Comparison of ENCODE assay signal across 30 mouse cellular contexts in the genomic region with DNA sequence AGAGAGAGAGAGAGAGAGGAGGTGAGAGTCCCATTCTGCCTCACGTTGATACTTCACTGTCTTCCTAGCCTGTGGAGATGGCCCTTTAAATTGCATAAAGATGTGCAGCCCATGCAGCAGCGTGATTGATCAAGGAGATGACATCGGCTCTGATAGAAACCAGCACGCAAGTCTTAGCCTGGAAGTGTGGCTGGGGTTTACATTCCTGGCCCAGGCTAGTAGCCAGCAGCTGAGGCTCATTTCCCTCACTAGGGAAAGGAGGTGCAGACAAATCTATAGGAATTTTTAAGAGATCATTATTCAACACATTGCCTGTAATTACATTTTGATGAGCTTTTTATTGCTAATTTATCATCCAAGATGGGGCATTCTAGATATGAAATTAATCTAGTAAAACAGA.
A peak's percentile ranks its signal among the peaks of the same experiment; 100 is the strongest.
DNase-seq lines count a peak whose midpoint lies in the region; ATAC-seq and TF ChIP-seq lines count a peak whose summit lies in the region.
"Had no signal": no experiment of that assay in that cellular context is flagged by ENCODE, and none has a peak within 500 bp of the region (broad histone marks: within the 10 kb centered on the region; RNA-seq: fewer than 3 reads in every experiment).

No protein-coding gene starts in this region.

- TF ChIP-seq POLR2A in limb, embryonic 14.5 days (IDR thresholded peaks at IDR 0.05; ENCODE audit: borderline replicate concordance, extremely low read depth, insufficient read depth, insufficient read length) = no peak

- no peak overlapping the region for H3K9ac ChIP-seq in limb, embryonic 14.5 days (ENCODE audit: low read depth, low read length, severe bottlenecking)
- no peak overlapping the region for H3K9ac ChIP-seq in neural tube, embryonic 11.5 days (ENCODE audit: low read length)
- H3K9ac ChIP-seq in neural tube, embryonic 15.5 days (replicated peaks) = no peak overlapping the region
- no peak overlapping the region for H3K9ac ChIP-seq in embryonic facial prominence, embryonic 11.5 days (replicated peaks; ENCODE audit: low read length)
- H3K9ac ChIP-seq in midbrain, embryonic 14.5 days (replicated peaks; ENCODE audit: low read length) = no peak overlapping the region
- H3K9ac ChIP-seq: embryonic facial prominence, embryonic 13.5 days; forebrain, embryonic 12.5 days; forebrain, embryonic 15.5 days; heart, embryonic 13.5 days; hindbrain, embryonic 14.5 days had no signal

- H3K4me2 ChIP-seq in limb, embryonic 14.5 days (replicated peaks; ENCODE audit: low read depth, low read length, severe bottlenecking) = no peak overlapping the region
- H3K4me2 ChIP-seq in neural tube, embryonic 11.5 days (ENCODE audit: low read depth) = no peak overlapping the region
- no peak overlapping the region for H3K4me2 ChIP-seq in neural tube, embryonic 15.5 days
- H3K4me2 ChIP-seq in embryonic facial prominence, embryonic 11.5 days (ENCODE audit: low read depth, low read length) = no peak overlapping the region
- H3K4me2 ChIP-seq in midbrain, embryonic 14.5 days (ENCODE audit: low read length) = no peak overlapping the region
- H3K4me2 ChIP-seq: embryonic facial prominence, embryonic 13.5 days; forebrain, embryonic 12.5 days; forebrain, embryonic 15.5 days; heart, embryonic 13.5 days; hindbrain, embryonic 14.5 days had no signal

- 22% methylated on average over 4 of the region's 4 CpGs for WGBS in limb, embryonic 14.5 days
- WGBS in limb, embryonic 10.5 days = 16% methylated on average over 4 of the region's 4 CpGs
- WGBS in neural tube, embryonic 11.5 days = 65% methylated on average over 4 of the region's 4 CpGs
- WGBS in neural tube, embryonic 15.5 days = 45% methylated on average over 4 of the region's 4 CpGs
- WGBS in embryonic facial prominence, embryonic 11.5 days = 22% methylated on average over 4 of the region's 4 CpGs
- WGBS in midbrain, embryonic 14.5 days = 63% methylated on average over 4 of the region's 4 CpGs

- no peak for ATAC-seq in limb, embryonic 14.5 days (ENCODE audit: low FRiP score, low read depth)
- ATAC-seq in neural tube, embryonic 11.5 days (ENCODE audit: insufficient read depth, low FRiP score, low TSS enrichment) = no peak
- no peak for ATAC-seq in neural tube, embryonic 15.5 days (ENCODE audit: low FRiP score)
- ATAC-seq in embryonic facial prominence, embryonic 11.5 days (replicated peaks; ENCODE audit: insufficient number of reproducible peaks, low FRiP score, low TSS enrichment, low read depth) = no peak
- no peak for ATAC-seq in midbrain, embryonic 14.5 days (ENCODE audit: low FRiP score, low TSS enrichment)
- ATAC-seq: hindbrain, postnatal 0 days; inflammation-experienced regulatory T-cells, adult 6 months; Patski had no signal

- no peaks in the 10 kb centered on the region for H3K36me3 ChIP-seq in limb, embryonic 14.5 days (ENCODE audit: control insufficient read depth, insufficient read depth, low read length)
- H3K36me3 ChIP-seq in limb, embryonic 10.5 days = no peaks in the 10 kb centered on the region
- no peaks in the 10 kb centered on the region for H3K36me3 ChIP-seq in neural tube, embryonic 11.5 days (ENCODE audit: control insufficient read depth, insufficient read depth, low read length)
- H3K36me3 ChIP-seq in neural tube, embryonic 15.5 days = no peaks in the 10 kb centered on the region
- no peaks in the 10 kb centered on the region for H3K36me3 ChIP-seq in embryonic facial prominence, embryonic 11.5 days (replicated peaks; ENCODE audit: control insufficient read depth, insufficient read depth, low read depth, low read length)
- H3K36me3 ChIP-seq in midbrain, embryonic 14.5 days (ENCODE audit: control insufficient read depth, insufficient read depth, low read length) = no peaks in the 10 kb centered on the region
- H3K36me3 ChIP-seq: embryonic facial prominence, embryonic 13.5 days; forebrain, embryonic 12.5 days; forebrain, embryonic 15.5 days; G1E; heart, embryonic 10.5 days; heart, embryonic 13.5 days had no signal

- H3K27ac ChIP-seq in limb, embryonic 14.5 days (replicated peaks; ENCODE audit: low read depth, low read length) = no peak overlapping the region
- H3K27ac ChIP-seq in limb, embryonic 10.5 days = no peak overlapping the region
- no peak overlapping the region for H3K27ac ChIP-seq in neural tube, embryonic 11.5 days (ENCODE audit: low read depth, low read length)
- H3K27ac ChIP-seq in neural tube, embryonic 15.5 days (replicated peaks) = no peak overlapping the region
- H3K27ac ChIP-seq in embryonic facial prominence, embryonic 11.5 days (replicated peaks; ENCODE audit: low read depth, low read length) = no peak overlapping the region
- H3K27ac ChIP-seq in midbrain, embryonic 14.5 days (replicated peaks; ENCODE audit: low read depth, low read length) = no peak overlapping the region
- H3K27ac ChIP-seq: embryonic facial prominence, embryonic 13.5 days; forebrain, embryonic 12.5 days; heart, adult 2 months; heart, embryonic 10.5 days; heart, embryonic 13.5 days; hindbrain, postnatal 0 days had no signal

- H3K4me3 ChIP-seq in limb, embryonic 14.5 days (replicated peaks; ENCODE audit: low read length) = no peak overlapping the region
- no peak overlapping the region for H3K4me3 ChIP-seq in limb, embryonic 10.5 days
- H3K4me3 ChIP-seq in neural tube, embryonic 11.5 days (ENCODE audit: low read depth, low read length) = no peak overlapping the region
- H3K4me3 ChIP-seq in neural tube, embryonic 15.5 days (replicated peaks) = no peak overlapping the region
- no peak overlapping the region for H3K4me3 ChIP-seq in embryonic facial prominence, embryonic 11.5 days (ENCODE audit: low read depth, low read length)
- no peak overlapping the region for H3K4me3 ChIP-seq in midbrain, embryonic 14.5 days (replicated peaks; ENCODE audit: low read depth, low read length)
- H3K4me3 ChIP-seq: embryonic facial prominence, embryonic 13.5 days; erythroblast, embryonic 14.5 days; forebrain, embryonic 12.5 days; forebrain, embryonic 15.5 days; heart, adult 2 months; heart, embryonic 10.5 days; heart, embryonic 13.5 days had no signal

- peaks cover 14% of the 10 kb centered on the region for H3K4me1 ChIP-seq in limb, embryonic 14.5 days (ENCODE audit: control insufficient read depth, insufficient read depth, low read length)
- H3K4me1 ChIP-seq in limb, embryonic 10.5 days = peaks cover 37% of the 10 kb centered on the region
- no peaks in the 10 kb centered on the region for H3K4me1 ChIP-seq in neural tube, embryonic 11.5 days (ENCODE audit: control insufficient read depth, insufficient read depth, low read length)
- H3K4me1 ChIP-seq in neural tube, embryonic 15.5 days = peaks cover 4% of the 10 kb centered on the region; the same call in 1 of the 2 replicates
- H3K4me1 ChIP-seq in embryonic facial prominence, embryonic 11.5 days (ENCODE audit: control insufficient read depth, insufficient read depth, low read length) = no peaks in the 10 kb centered on the region; the same call in 1 of the 2 replicates
- no peaks in the 10 kb centered on the region for H3K4me1 ChIP-seq in midbrain, embryonic 14.5 days (ENCODE audit: control insufficient read depth, insufficient read depth, low read length)

- peak; percentile 37 for DNase-seq in limb, embryonic 14.5 days (ENCODE audit: low spot score)
- DNase-seq in limb, embryonic 10.5 days (ENCODE audit: low spot score) = no peak
- peak; percentile 34 for DNase-seq in neural tube, embryonic 11.5 days (ENCODE audit: low spot score)
- DNase-seq in embryonic facial prominence, embryonic 11.5 days (ENCODE audit: low spot score) = peak; percentile 40
- no peak for DNase-seq in midbrain, embryonic 14.5 days
- no peak for DNase-seq in right cerebral cortex, postnatal 10 days (ENCODE audit: low spot score in 2 of 2)
- DNase-seq: adrenal gland, adult 2 months; adrenal gland, postnatal 14 days; B cell, adult 2 months; cerebellum, adult 11-12 months; cerebellum, adult 8-10 months; cerebellum, postnatal 10 days; cerebellum, postnatal 36 days; gastrocnemius, postnatal 36 days; heart, adult 2 months; heart, postnatal 14 days; heart, postnatal 4 days had no signal

- H3K9me3 ChIP-seq in limb, embryonic 14.5 days (ENCODE audit: control insufficient read depth, low read length) = no peaks in the 10 kb centered on the region
- H3K9me3 ChIP-seq in limb, embryonic 10.5 days (replicated peaks) = no peaks in the 10 kb centered on the region
- no peaks in the 10 kb centered on the region for H3K9me3 ChIP-seq in neural tube, embryonic 11.5 days (ENCODE audit: control insufficient read depth, low read length)
- H3K9me3 ChIP-seq in neural tube, embryonic 15.5 days (replicated peaks) = no peaks in the 10 kb centered on the region
- no peaks in the 10 kb centered on the region for H3K9me3 ChIP-seq in embryonic facial prominence, embryonic 11.5 days (replicated peaks; ENCODE audit: control insufficient read depth, low read length)
- no peaks in the 10 kb centered on the region for H3K9me3 ChIP-seq in midbrain, embryonic 14.5 days (ENCODE audit: control insufficient read depth, low read length)
- H3K9me3 ChIP-seq: embryonic facial prominence, embryonic 13.5 days; forebrain, embryonic 12.5 days; forebrain, embryonic 15.5 days; heart, embryonic 10.5 days; heart, embryonic 13.5 days had no signal

- H3K27me3 ChIP-seq in limb, embryonic 14.5 days (ENCODE audit: control insufficient read depth, insufficient read depth, low read length) = no peaks in the 10 kb centered on the region
- H3K27me3 ChIP-seq in limb, embryonic 10.5 days (ENCODE audit: low read depth, poor library complexity, severe bottlenecking) = peaks cover 18% of the 10 kb centered on the region
- H3K27me3 ChIP-seq in neural tube, embryonic 11.5 days (ENCODE audit: control insufficient read depth, insufficient read depth, low read length) = no peaks in the 10 kb centered on the region
- peaks cover 4% of the 10 kb centered on the region; the same call in 1 of the 2 replicates for H3K27me3 ChIP-seq in neural tube, embryonic 15.5 days (replicated peaks)
- no peaks in the 10 kb centered on the region; the same call in 1 of the 2 replicates for H3K27me3 ChIP-seq in embryonic facial prominence, embryonic 11.5 days (ENCODE audit: control insufficient read depth, insufficient read depth, low read length)
- no peaks in the 10 kb centered on the region for H3K27me3 ChIP-seq in midbrain, embryonic 14.5 days (ENCODE audit: control insufficient read depth, insufficient read depth, low read length)
- H3K27me3 ChIP-seq: CH12.LX; embryonic facial prominence, embryonic 13.5 days; forebrain, embryonic 15.5 days; Patski had no signal

Comparison
In these comparisons a context has a peak if more than half of its experiments do, and no peak if none do; other contexts are left out.
1. DNase-seq: peak in limb, embryonic 14.5 days (single experiment), neural tube, embryonic 11.5 days (single experiment) and embryonic facial prominence, embryonic 11.5 days (single experiment); none in limb, embryonic 10.5 days (single experiment), midbrain, embryonic 14.5 days (single experiment) and right cerebral cortex, postnatal 10 days (0 of 2).